Mouse (Mus musculus) neural tube, embryonic 12.5 days (tissue): ENCODE measurements around the gene Tcp10c. TPM values are rescaled to one million over a fixed set of nuclear protein-coding genes. Genes with fewer than 3 reads are reported as not detected.
A peak's percentile ranks its signal among the peaks of the same experiment; 100 is the strongest.
"Not testable (repeated sequence)": the region's sequence is repeated elsewhere in the genome, so short reads cannot be mapped to it uniquely, and the experiment has no call there.

Source experiments
- ATAC-seq: fragments of 200-750 bp; cut with Nextera tagmentation; 2 replicates; pipeline ENCODE4 v1.8.0; 2017; ENCODE audit warnings: low read depth, mild to moderate bottlenecking, moderate TSS enrichment, moderate library complexity; ENCODE audit not compliant: low FRiP score
- H3K27ac ChIP-seq: fragments of 300-500 bp; sonication (generic); 2 replicates; pipeline ENCODE4 v1.5.1; 2016
- H3K27me3 ChIP-seq: fragments of 300-500 bp; sonication (generic); replicated peaks from 2 replicates; pipeline ENCODE4 v1.6.1; 2016; ENCODE audit warnings: mild to moderate bottlenecking
- H3K36me3 ChIP-seq: fragments of 300-500 bp; sonication (generic); 2 replicates; pipeline ENCODE4 v1.6.1; 2016; ENCODE audit warnings: mild to moderate bottlenecking
- H3K4me1 ChIP-seq: fragments of 300-500 bp; sonication (generic); 2 replicates; pipeline ENCODE4 v1.6.1; 2016
- H3K4me2 ChIP-seq: fragments of 300-500 bp; sonication (generic); replicated peaks from 2 replicates; pipeline ENCODE4 v1.6.1; 2016; ENCODE audit warnings: mild to moderate bottlenecking
- H3K4me3 ChIP-seq: fragments of 300-500 bp; sonication (generic); 2 replicates; pipeline ENCODE4 v1.5.1; 2016
- H3K9ac ChIP-seq: fragments of 300-500 bp; sonication (generic); 2 replicates; pipeline ENCODE4 v1.6.1; 2016; ENCODE audit warnings: mild to moderate bottlenecking
- H3K9me3 ChIP-seq: fragments of 300-500 bp; sonication (generic); 2 replicates; pipeline ENCODE4 v1.6.1; 2016; ENCODE audit warnings: mild to moderate bottlenecking
- WGBS: fragments of 180-500 bp; shearing (Covaris S2); methylation state at CpG from one replicate; pipeline ENCODE4 v1.1.7; 2016; 5-methylcytosine and 5-hydroxymethylcytosine counted together
- polyA plus RNA-seq: library from polyadenylated mRNA; unstranded; fragments of >200 nt; fragmentation: Nextera tagmentation; extraction: Ambion mirVana; gene quantifications from 2 replicates; pipeline ENCODE4 v1.2.1, GENCODE M21; 2016

Gene Tcp10c
- polyA plus RNA-seq, 1 experiment from 2014 or later: not detected

DNA sequence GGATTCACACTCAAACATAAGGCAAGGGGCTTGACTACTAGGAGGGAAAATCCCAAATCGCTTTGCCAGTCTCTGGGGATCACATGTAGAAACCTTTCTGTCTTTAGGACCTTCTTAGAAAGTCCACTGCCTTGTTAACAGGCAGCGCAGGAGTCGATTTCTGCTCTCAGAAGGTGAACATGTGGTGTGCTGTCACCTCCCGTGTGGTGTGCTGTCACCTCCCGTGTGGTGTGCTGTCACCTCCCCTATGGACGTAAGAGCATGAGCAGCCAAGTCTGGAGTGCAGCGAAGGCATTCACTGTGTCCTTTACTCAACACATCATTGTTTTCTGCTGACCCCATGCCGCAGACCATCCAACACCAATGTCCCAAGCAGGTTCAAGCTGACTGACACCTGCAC is 1.1 kb upstream of the Tcp10c start:
- not testable (repeated sequence) for H3K4me1 ChIP-seq, H3K4me2 ChIP-seq, H3K4me3 ChIP-seq, H3K27me3 ChIP-seq, H3K36me3 ChIP-seq, H3K9ac ChIP-seq, ATAC-seq, H3K27ac ChIP-seq
- peaks cover 26% of the 10 kb centered on the region for H3K9me3 ChIP-seq
- 92% methylated on average over 8 of the region's 8 CpGs for WGBS

DNA sequence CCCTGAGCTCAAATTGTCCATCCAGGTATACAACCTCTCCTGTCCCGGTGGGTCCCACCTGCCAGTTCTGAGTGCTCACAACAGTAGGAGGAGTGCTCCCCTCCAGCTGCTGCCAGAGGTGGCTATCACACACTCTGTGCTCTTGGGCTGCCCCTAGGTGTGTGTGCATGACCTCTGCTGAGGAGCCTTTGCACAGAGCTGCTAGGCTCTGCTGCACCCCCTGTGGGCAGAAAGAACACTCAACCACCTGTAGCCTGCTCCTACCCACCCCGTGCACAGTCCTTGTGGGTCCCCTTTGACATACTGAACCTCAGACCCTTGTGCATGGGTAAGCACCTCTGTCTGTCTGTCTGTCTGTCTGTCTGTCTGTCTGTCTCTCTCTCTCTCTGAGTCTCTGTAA is 8.1 kb downstream of the Tcp10c start:
- not testable (repeated sequence) for H3K36me3 ChIP-seq, H3K4me3 ChIP-seq, ATAC-seq, H3K27ac ChIP-seq, H3K4me1 ChIP-seq, H3K27me3 ChIP-seq, H3K9ac ChIP-seq, H3K4me2 ChIP-seq
- WGBS: 89% methylated on average over 2 of the region's 2 CpGs
- H3K9me3 ChIP-seq: peaks cover 32% of the 10 kb centered on the region

DNA sequence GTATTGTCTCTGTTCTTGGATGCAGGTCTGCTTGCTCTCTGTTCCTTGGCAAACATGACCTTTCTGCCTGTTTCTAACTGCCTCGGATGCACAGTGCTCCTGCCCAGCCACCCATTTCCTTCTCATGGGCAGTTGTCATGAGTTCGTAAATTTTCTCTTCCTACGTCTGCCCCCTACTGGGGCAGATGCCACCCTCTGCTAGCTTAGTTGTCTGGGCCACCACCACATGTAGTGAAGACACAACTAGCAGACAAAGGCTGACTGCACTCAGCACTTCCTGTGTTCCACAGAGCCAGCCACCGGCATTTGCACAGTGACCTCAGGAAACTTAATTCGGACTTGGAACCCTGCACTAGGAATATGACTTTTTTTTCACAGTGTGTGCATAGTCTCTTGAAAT is 9.4 kb downstream of the Tcp10c start:
- not testable (repeated sequence) for H3K4me1 ChIP-seq, H3K4me3 ChIP-seq, H3K27ac ChIP-seq, ATAC-seq, H3K27me3 ChIP-seq, H3K9ac ChIP-seq, H3K36me3 ChIP-seq, H3K4me2 ChIP-seq
- WGBS: 85% methylated on average over 5 of the region's 5 CpGs
- H3K9me3 ChIP-seq: peaks cover 31% of the 10 kb centered on the region

DNA sequence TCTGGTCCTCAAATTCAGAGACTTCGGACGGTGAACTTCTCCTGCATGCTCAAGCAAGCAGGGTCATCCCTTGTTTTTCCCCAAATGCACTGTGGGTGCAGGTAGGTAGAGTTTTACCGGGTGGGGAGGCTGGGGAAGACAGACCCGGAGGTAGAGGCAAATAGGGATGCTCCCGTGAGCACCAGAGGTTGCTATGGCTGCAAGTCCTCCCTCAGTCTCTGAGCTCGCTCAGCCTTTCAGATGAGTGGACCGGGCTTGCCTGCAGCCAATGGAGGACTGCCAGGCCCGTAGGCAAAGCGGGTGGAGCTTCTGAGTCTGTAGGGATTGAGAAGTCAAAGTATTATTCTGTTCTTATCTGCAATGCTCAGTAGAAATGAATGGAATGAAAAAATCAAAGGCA is 9.8 kb downstream of the Tcp10c start:
- H3K4me1 ChIP-seq, H3K36me3 ChIP-seq, H3K9ac ChIP-seq, H3K4me3 ChIP-seq, H3K4me2 ChIP-seq, H3K27ac ChIP-seq, ATAC-seq, H3K27me3 ChIP-seq: not testable (repeated sequence)
- peaks cover 31% of the 10 kb centered on the region for H3K9me3 ChIP-seq
- WGBS: 88% methylated on average over 9 of the region's 9 CpGs

DNA sequence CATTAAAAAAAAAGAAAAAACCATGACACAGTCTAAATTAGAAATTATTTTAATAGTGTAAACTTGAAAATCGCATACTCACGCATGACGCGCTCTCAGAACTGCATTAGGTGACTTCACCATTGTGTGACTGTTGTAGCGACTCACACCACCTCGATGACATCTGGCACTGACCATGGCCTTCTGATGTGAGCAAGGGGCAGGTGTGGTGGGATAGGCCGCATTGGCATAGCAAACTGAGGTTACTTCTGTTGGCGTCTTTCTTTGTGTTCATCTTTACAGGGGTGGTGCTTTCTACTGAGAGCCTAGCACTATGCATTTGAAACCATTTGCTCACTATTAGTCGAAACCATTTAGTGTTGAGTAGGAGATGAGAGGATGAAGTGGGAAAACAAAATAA is 12.8 kb downstream of the Tcp10c start:
- WGBS: 94% methylated on average over 9 of the region's 9 CpGs
- peaks cover 29% of the 10 kb centered on the region for H3K9me3 ChIP-seq
- H3K27me3 ChIP-seq, H3K27ac ChIP-seq, H3K4me2 ChIP-seq, H3K4me1 ChIP-seq, H3K9ac ChIP-seq, H3K4me3 ChIP-seq, ATAC-seq, H3K36me3 ChIP-seq: not testable (repeated sequence)

DNA sequence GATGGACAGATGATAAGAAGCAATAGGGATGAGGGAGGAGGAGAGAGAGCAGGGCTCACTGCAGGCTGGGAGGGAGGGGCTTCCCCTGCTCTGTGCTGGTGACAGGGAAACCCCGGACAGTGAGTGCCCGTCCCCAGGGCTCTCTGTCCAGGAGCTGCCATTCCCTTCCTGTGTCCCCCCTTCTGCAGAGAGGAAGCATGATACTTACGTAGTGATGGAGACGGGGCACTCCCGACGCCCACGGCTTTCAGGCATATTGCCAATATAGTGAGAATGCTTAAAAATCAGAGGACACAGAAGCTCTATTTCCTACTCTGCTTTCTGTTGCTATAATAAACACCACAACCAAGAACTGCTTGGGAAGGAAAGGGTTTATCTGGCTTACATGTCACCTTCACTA is 14.3 kb downstream of the Tcp10c start:
- WGBS: 94% methylated on average over 7 of the region's 7 CpGs
- ATAC-seq, H3K4me2 ChIP-seq, H3K4me1 ChIP-seq, H3K27ac ChIP-seq, H3K36me3 ChIP-seq, H3K27me3 ChIP-seq, H3K4me3 ChIP-seq, H3K9ac ChIP-seq: not testable (repeated sequence)
- H3K9me3 ChIP-seq: peaks cover 22% of the 10 kb centered on the region

DNA sequence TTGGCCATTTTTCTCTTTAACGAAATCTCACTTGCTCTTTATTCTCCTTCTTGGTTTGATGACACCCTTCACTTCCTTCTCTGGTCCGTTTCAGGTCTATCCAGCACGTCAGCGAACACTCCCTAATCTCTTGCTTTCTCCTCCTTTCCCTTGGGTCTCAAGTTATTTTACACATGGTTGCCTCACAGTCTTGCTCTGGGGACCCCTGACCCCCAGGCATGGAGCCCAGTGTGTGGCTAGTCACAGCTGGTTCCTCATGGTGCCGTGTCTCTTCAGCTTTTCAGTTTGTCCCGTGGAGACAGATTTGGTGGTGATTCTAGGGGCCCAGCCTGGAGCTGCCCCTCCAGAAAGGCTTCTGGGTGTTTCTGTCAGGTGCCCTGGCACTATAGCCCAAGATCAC is 16.4 kb downstream of the Tcp10c start:
- H3K4me3 ChIP-seq, H3K27me3 ChIP-seq, H3K27ac ChIP-seq, H3K4me1 ChIP-seq, H3K36me3 ChIP-seq, ATAC-seq, H3K4me2 ChIP-seq, H3K9ac ChIP-seq: not testable (repeated sequence)
- H3K9me3 ChIP-seq: peaks cover 15% of the 10 kb centered on the region
- 83% methylated on average over 6 of the region's 6 CpGs for WGBS

DNA sequence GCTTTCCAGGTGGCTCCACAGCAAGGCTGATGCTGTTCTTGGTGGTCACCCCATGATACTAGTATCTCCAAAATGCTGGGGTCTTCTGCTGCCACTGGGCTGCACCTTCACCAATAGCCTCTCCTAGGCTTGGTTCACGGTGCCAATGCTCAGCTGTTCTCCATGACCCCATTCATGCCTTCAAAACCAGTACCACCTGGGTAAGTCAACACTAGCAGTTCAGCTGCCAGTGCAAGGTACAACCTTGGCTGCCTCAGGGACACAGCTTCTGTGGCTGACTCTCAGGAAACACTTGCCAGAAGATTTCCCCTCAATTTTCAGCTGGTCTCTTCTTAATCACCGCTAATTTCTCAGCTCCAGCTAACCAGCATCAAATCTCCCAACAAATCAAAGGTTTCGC is 24.0 kb downstream of the Tcp10c start:
- H3K36me3 ChIP-seq, ATAC-seq, H3K27me3 ChIP-seq, H3K9ac ChIP-seq, H3K27ac ChIP-seq, H3K4me1 ChIP-seq, H3K4me3 ChIP-seq, H3K4me2 ChIP-seq: not testable (repeated sequence)
- WGBS: 89% methylated on average over 3 of the region's 3 CpGs
- H3K9me3 ChIP-seq: peaks cover 16% of the 10 kb centered on the region

DNA sequence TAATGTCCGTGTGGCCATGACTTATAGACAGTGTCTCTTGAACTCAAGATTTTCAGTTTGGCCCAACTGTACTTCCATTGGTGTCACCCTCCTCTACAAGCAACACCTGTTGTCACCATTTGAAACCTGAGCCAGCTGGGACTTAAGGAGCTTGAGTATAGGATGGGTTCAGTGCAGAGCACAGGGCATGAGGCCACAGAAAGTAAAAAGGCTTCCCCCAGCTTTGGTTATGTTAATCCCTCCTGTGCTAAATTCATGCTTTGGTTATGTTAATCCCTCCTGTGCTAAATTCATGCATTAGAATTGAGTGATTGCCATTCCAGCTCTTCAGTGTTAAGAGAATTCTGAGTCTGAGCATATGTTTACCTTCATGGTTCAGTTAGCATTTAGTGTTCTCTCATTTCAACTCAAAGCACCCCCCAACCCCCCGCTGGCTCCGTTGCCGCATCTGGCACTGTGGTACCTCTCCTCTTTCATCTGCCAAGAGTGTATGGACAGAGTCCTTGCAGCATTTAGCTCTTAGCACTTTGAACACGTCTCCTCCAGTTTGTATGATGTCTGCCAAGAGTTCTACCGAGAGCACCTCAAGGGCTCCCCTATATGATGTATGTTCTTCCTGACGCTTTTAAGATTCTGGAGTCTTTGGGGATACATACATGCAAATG is 25.7 kb downstream of the Tcp10c start:
- not testable (repeated sequence) for H3K4me2 ChIP-seq, ATAC-seq, H3K9ac ChIP-seq, H3K27me3 ChIP-seq, H3K27ac ChIP-seq, H3K4me3 ChIP-seq, H3K36me3 ChIP-seq, H3K4me1 ChIP-seq
- WGBS: 87% methylated on average over 7 of the region's 7 CpGs
- peaks cover 16% of the 10 kb centered on the region for H3K9me3 ChIP-seq

DNA sequence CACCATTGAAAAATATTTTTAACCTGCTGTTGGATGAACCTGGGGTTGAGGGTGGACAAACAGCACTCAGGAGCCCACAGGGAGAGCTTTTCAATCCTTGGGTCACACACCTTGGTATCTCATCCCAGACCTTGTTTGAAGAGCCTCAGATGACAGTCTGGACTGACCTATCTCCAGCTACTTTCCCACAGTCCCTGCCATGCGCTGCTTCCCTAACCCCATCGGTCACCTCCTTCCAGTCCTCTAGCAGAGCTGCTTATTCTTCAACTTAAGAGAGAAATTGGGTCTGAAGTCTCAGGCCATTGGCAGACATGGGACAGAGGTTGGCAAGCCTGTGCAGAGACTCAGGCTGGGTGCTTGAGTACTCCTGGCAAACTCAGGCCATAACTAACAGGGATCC is 26.9 kb downstream of the Tcp10c start:
- WGBS: 94% methylated on average over 2 of the region's 2 CpGs
- not testable (repeated sequence) for H3K4me2 ChIP-seq, H3K27ac ChIP-seq, H3K4me3 ChIP-seq, H3K27me3 ChIP-seq, ATAC-seq, H3K4me1 ChIP-seq, H3K9ac ChIP-seq, H3K36me3 ChIP-seq
- H3K9me3 ChIP-seq: peaks cover 20% of the 10 kb centered on the region

DNA sequence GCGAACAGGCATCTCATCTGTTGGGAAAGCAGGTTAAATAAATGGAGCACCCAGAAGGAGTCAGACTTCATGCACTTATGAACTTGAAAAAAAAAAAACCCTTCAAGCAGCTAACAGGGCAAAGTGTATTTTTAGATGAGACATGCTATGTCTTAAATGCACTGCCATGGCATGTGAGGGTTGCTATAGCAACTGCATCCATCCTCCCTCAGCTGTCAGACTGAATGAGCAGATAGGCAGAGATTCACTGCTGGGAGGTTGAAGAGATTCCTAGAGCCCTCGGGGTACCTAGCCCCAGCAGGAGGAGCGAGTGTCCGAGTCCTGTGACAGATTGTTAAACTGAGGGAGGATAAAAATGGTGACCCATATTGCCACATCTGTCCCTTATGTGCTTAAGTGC is 36.6 kb downstream of the Tcp10c start:
- WGBS: 88% methylated on average over 1 of the region's 4 CpGs
- not testable (repeated sequence) for H3K4me1 ChIP-seq, H3K27ac ChIP-seq, H3K4me2 ChIP-seq, H3K36me3 ChIP-seq, H3K27me3 ChIP-seq, H3K9ac ChIP-seq, H3K4me3 ChIP-seq
- peaks cover 12% of the 10 kb centered on the region for H3K9me3 ChIP-seq
- ATAC-seq: 0 out of 2 replicates have a peak, but pooled peaks have one; percentile 6

DNA sequence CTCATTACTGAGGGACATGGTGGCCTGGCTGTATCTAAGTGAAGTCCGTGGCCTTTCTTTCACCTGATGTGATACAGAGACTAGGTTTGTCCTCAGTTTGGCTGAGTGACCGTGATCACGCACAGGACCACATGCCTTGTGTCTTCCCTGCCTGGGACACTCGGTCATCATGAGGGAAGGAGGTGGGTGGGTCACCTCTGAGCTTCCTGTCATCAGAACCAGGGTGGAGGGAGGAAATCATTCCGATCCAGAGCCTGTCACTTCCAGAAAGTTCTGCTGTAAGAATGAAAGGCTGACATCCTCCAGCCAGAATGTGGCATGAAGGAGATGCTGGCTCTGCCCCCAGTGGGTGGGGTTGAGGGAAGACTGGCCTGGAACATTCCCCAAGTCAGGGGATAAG is 45.6 kb downstream of the Tcp10c start:
- not testable (repeated sequence) for H3K27ac ChIP-seq, H3K27me3 ChIP-seq, H3K9ac ChIP-seq, H3K4me3 ChIP-seq, H3K4me2 ChIP-seq, H3K36me3 ChIP-seq, H3K4me1 ChIP-seq, ATAC-seq
- peaks cover 28% of the 10 kb centered on the region for H3K9me3 ChIP-seq
- WGBS: 93% methylated on average over 4 of the region's 5 CpGs

DNA sequence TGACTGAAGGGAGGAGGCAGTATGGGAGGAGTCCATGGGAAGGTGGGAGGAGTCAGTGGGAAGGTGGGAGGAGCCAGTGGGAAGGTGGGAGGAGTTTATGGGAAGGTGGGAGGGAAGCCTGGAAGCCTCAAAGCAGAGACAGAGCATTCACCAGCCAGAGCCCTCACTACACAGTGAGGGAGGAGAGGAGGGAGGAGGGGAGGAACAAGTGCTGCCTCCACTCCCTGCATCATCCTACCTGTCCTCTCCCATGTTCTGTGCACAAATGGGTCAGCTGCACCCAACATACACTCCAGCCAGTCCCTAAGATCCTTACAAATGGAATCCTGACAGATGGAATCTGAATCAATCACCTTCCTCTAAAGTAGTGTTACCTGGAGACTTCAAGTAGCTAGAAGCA is 47.7 kb downstream of the Tcp10c start:
- H3K27ac ChIP-seq, ATAC-seq, H3K4me1 ChIP-seq, H3K36me3 ChIP-seq, H3K9ac ChIP-seq, H3K4me2 ChIP-seq, H3K4me3 ChIP-seq, H3K27me3 ChIP-seq: not testable (repeated sequence)
- peaks cover 29% of the 10 kb centered on the region for H3K9me3 ChIP-seq
